Mouse (Mus musculus): ENCODE measurements around the gene Pmm1. TPM values are rescaled to one million over a fixed set of nuclear protein-coding genes. Genes with fewer than 3 reads are reported as not detected.
"Not testable (repeated sequence)": the region's sequence is repeated elsewhere in the genome, so short reads cannot be mapped to it uniquely, and the experiment has no call there.

Gene Pmm1
- 100 to 1,000 TPM in 2 of 4 experiments, 10 to 100 TPM in 2; 71.1 to 132 (median 86.3) TPM for total RNA-seq (2022)

DNA sequence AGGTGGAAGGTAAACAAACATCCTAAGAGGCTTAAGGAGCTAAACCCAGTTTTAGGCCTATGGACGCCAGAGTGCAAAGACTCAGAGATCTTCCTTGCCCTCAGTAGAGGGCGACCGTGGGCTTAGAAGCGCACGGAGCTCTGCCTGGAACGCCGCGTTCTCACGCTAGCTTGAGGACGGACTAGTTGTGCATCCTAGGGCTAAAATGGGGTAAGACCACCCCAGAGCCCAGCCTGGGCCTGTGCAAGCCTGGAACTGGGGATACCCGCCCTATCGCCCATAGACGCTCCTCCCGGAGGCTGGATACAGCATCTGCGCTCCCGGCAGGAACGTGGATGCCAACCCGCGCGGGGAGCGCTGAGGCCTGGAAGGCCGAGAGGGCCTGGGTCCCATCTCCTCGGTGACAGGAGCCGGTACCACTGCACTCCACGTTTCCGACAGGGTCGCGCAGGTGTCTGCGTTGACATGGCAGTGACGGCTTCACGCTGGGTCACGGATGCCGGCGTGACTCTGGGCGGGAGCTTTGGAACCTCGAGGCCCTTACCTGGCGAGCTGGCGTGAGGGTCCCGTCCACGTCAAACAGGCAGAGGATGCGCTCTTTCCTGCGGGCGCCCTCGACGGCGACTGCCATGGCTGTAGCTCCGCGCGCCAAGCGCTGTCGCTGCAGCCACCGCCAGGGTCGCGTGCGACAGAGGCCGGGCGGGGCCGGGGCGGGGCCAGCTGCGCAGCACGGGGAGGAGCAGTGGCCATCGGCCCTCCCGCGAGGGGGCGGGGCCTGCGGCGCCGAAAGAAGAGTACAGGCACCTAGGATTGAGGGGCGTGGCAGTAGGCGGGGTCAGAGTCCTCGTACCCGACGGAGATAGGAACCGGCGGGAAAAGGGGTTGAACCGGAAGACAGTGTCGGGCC is at the start of gene Pmm1:
TSS of gene Pmm1 (minus strand) at position 760 of the 907 bp plus-strand sequence.
- DNase-seq, result peak; percentile 98

DNA sequence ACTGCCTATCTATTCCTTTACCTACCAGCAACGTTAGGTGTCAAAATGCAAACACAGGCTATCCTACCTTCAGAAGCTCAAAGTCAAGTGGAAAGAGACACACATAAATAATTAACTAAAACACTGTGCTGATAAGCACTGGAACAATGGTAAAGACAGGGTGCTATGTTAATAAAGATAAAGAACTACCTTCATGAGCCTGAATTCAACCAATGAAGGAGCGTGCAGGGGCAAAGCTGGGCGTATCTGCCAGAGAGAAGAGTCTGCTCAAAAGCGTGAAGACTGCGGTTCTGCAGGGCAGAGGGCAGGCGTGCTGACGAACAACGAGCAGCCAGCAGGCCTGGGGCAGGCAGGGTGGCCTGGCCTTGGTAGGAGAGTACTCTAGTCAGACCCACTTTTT is 43.5 kb upstream of the Pmm1 start:
- DNase-seq, result no peak

DNA sequence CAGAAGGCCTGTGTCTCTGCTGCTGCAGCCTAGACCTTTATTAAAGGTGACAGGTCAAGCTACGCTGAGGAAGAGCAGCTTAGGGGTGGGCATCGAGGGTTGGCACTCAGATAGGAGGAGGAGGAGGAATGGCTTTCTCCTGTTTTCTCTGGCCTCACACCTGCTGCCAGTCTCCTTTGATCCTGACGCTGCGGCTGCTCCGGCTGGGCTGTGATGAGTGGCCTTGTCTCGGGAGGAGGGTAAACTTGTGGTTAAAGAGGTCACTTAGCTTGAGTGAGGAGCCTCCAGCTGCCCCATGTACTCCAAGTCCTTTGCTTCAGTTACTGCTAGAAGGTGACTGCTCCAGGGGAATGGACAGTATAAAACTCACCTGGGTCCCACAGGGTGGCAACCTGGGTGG is 33.3 kb upstream of the Pmm1 start:
- no peak for DNase-seq

- no peak for DNase-seq
These were observed 29.8 kb upstream of the Pmm1 start for GRCm38 (mm10) chr15:81990549-81990948.

DNA sequence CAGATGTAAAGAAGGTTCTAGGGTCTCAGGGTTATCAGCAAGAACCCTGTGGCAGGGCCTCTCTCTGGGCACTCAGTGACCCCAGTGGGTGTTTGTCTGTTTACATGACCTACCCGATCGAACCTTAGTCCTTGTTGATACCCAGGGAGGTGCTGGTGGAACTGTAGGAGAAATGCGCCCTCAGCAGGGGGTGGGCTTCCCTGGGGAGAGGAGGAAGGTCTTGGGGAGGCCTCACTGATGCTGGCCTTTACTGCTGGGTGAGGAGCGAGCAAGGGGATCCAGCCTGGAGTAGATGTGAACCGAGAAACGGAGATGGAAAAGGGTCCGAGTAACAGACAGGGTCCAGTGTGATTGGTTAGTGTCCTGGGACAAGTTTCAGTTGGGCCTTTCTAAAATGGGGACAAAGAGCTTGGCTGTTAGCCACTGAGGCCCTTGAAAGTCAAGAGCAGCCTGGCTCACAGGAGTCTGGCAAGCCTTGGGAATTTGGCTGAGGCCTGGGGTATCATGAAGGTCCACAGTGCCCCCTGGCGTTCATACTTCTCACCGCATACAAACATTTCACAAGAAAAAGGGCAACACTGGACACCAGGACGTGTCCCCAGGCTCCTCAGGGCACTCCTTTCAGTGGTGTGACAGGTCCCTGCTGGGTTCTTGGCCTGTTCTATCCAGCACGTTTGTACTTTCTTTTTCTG is 28.8 kb upstream of the Pmm1 start:
- DNase-seq, result peak; percentile 91

DNA sequence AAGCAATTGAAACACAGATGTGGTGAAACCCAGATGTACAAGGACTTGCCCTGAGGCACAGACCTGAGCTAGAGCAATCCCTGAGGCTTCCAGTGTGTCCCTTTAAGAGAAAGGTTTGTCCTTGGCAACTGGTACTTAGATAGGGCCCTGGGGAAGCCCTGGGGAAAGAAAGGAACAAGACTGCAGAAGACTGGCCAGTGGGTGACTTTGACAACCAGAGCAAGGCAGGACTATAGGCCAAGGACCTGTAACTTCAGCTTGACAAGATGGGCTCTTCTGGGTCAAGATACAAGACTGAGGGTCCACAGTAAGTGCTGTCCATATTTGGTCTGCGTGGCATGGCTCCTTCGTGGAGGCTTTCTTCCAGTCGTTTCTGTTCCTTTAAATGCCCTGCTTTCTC is 26.9 kb upstream of the Pmm1 start, which contains the start of gene Xrcc6:
TSS of gene Xrcc6 (plus strand) at position 190 of the 400 bp plus-strand sequence.
- DNase-seq, result no peak

DNA sequence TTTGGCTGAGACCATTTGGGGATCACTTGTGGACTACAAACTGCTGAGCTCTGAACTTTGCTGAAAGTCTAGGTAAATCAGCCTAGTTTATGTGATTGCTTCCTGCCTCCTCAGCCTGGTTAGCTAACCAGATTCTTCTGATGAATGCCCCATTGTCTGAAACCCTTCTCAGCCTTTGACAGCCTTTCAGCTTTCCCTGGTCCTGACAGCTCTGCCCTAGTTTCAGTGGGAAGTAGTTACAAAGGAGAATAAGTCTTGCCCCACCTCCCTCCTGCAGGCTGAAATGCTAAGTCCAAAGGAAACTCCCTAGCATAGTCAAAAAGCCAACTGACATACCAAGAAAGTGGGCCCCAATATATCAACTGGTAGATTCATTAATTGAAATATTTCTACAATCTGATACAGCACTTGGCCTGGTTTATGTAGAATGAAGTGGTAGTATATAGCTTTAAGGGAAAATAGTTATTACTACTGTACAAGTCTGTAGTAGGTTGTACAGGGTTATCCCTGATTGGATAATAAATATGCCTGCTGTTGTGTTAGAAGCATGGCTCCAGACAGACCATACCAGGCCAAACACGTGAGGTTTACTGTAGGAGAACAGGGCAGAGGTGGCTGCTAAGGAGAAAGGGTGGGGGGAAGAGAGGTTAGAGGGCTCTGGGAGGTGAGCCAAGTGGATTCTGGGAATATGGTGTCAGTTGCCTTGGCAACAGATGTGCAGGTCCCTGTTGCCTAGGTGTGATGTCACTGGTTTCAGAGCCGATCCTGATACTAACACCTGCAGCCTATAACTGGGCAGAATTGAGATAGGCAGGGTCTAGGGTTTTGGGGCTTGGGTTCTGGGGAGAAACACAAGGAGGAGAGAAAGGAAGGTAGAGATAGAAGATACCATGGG is 24.8 kb upstream of the Pmm1 start:
- no peak for DNase-seq

- DNase-seq, result no peak
These were observed 21.4 kb upstream of the Pmm1 start for GRCm38 (mm10) chr15:81982173-81982572.

DNA sequence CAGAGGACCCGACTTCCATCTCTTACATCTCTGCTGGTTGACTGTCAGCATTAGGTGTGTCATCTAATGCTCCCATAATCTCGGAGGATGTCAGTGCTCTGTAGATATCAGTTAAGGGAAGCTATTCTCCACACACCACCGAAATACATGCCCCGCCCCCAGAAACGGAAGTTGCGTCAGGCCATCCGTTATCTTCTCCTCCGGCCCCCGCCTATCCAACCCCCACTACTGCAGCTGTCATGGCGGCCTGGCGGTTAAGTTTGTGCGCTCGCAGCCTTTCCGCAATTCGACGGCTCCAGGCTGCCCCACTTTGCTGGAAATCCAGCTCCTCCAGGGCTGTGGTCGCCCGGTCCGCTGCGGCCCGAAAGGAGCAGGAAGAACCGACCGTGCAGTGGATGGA is 19.6 kb upstream of the Pmm1 start, which contains the start of gene 1700029P11Rik:
TSS of gene 1700029P11Rik (plus strand) at position 220 of the 400 bp plus-strand sequence.
- no peak for DNase-seq

DNA sequence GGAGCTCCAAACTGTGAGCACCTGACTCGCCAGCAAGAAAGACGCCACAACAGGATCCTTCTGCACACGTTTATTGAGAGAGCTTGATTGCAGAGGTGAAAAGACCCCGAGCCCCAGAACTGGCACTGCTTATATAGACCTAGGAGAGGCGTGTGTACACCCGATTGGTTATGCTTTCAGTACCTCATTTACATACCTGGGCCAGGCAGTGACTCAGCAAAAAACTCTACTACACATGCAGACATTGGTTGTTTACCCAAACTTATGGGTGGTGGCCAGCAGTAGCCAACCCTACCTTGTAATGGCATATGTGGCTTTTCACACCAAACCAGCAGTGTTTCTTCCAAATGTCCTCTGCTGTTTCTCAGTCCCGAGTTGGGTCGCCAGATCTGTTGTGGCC is 14.4 kb upstream of the Pmm1 start:
- not testable (repeated sequence) for DNase-seq

- DNase-seq, result not testable (repeated sequence)
These were observed 9.8 kb upstream of the Pmm1 start for GRCm38 (mm10) chr15:81970498-81970897.

DNA sequence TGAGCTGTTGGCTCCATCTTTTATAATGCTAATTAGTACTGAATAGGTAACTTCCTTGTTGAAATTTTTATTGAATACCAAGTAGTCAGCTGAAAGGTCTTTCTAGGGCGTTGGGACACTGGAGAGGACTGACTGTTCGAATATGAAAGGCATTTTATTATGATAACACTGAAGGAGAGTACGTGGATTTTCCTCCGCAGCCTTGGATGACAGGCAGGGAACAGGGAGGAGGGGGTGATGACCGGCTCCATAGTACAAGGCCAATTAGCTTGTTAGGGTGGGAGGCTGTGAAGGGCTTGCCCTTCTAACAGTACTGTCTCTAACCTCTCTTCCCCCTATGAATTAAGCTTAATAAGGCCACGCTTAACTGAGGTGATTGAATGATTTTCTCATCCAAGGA is 8.9 kb upstream of the Pmm1 start:
- not testable (repeated sequence) for DNase-seq

- DNase-seq, result no peak
These were observed 8.4 kb upstream of the Pmm1 start for GRCm38 (mm10) chr15:81969173-81969572.

- no peak for DNase-seq
These were observed 7.7 kb upstream of the Pmm1 start for GRCm38 (mm10) chr15:81968447-81968846.

GRCm38 (mm10) chr15:81967821-81968220 is 7.1 kb upstream of the Pmm1 start:
- no peak for DNase-seq

DNA sequence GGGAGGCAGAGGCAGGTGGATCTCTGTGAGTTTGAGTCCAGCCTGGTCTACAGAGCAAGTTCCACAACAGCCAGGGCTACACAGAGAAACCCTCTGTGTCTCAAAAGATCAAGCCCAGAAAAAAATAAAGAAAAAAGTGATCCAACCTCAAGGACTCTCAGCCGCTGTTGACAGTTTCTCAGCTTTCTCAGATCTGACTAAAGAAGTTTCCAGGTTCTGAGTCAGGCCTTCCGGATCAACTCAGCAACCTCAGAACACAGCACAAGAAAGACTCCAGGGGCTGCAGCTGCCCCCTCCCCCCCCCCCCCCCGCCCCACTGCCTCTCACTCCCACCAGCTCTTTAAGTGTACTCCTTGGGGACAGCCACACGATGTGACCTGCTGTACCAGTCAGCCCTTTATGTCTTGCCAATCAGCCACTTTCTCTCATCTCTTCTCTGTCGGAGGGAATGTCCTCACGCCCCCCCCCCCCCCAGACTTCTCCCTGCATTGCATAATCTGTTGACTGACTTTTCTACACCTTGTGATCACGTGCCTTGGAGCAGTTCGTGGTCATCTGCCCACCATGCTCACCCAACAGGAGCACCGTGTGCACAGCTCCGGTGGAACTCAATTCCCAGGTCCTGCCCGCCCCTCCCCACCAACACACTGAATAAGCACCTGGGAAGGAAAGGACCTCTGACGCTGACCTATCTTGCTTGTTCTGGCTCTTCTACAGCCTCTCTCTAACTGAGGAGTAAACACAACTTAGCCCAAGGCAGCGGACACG is 5.5 kb upstream of the Pmm1 start:
- DNase-seq, result no peak

- no peak for DNase-seq
These were observed 4.3 kb upstream of the Pmm1 start for GRCm38 (mm10) chr15:81964980-81965545.

DNA sequence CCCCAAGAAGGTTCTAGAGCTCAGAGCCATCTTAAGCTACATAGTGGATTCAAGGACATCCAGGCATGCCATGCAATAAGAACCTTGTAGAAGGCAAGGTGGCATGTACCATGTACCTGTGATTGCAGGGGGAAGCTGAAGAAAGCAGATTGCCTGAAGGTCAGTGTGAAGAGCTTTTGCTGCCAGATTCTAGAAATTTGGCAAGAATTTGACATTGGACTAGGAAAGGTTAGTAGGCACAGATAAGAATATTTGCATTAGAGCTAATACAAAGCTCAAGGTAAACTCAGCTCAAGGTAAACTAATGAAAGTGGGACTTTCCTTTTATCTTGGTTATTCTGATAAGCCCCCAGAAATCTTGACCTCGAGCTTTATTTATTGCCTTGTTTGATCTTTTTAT is 3.5 kb upstream of the Pmm1 start:
- no peak for DNase-seq

- no peak for DNase-seq
These were observed 335 bp upstream of the Pmm1 start for GRCm38 (mm10) chr15:81961078-81961451.

GRCm38 (mm10) chr15:81958906-81959305 is 1.8 kb downstream of the Pmm1 start:
- DNase-seq, result no peak

- no peak for DNase-seq
These were observed 3.1 kb downstream of the Pmm1 start for GRCm38 (mm10) chr15:81957598-81957997.
